Mouse (Mus musculus): ENCODE measurements around the gene Qsox2.

DNA sequence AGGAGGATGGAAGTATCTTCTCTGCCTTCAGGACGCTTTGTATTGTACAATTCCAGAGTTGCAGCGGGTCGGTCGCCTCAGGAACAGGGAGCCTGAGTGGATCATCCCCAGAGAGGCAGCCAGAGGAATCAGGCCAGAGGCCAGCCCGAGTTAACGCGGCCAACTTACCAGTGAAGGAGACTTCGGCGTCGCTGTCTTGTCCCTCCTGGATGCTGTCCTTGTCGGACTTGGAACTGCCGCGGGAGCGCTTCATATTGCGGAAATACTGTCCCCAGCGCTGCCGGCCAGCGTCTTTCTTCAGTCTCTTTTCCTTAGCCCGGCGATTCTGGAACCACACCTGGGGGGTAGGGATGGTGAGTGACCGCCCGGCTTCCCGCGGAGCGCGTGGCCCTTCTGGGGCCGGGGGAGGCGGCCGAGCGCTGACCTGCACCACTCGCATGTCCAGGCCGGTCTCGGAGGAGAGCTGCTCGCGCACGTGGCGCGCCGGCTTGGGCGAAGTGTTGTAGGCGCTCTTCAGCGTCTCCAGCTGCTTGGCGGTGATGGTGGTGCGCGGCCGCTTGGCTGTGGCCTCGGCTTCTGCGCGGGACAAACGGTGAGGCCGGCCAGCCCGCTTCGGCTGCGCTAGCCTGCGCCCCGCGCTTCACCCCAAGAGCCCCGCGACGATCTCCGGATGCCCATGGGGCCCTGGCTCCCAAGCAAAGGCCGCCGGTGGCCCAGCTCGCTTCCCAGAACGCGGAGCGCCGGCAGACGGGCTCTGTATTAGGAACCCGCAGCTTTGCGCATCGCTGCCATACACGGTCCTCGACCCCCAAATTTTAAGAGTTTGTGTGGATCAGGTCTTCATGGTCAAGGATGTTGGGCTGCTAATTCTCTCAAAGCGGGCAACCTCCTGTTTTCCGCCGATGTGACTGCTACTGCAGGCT, 35.1 kb downstream of the Qsox2 start:
- TF ChIP-seq CTCF (IDR thresholded peaks at IDR 0.05; ENCODE audit: low read depth) = no peak
- no peak for TF ChIP-seq EP300 (IDR thresholded peaks at IDR 0.05; ENCODE audit: low read depth)

Measured in heart, postnatal 0 days (tissue).